Mouse (Mus musculus) embryonic facial prominence, embryonic 15.5 days (tissue): Measurements from ENCODE around the gene Brd1. TPM values are rescaled to one million over a fixed set of nuclear protein-coding genes. Genes with fewer than 3 reads are reported as not detected.

ENCODE experiments used
- ATAC-seq: fragments of 200-750 bp; cut with Nextera tagmentation; 2 replicates; pipeline ENCODE4 v1.8.0; 2017; ENCODE audit warnings: low read depth, moderate TSS enrichment; ENCODE audit not compliant: insufficient number of reproducible peaks, low FRiP score, low TSS enrichment
- H3K27ac ChIP-seq: fragments of 300-500 bp; sonication (generic); replicated peaks from 2 replicates; pipeline ENCODE4 v1.5.1; 2015; ENCODE audit warnings: mild to moderate bottlenecking, inconsistent platforms
- H3K27me3 ChIP-seq: fragments of 300-500 bp; sonication (generic); 2 replicates; pipeline ENCODE4 v1.6.1; 2015; ENCODE audit warnings: inconsistent platforms
- H3K36me3 ChIP-seq: fragments of 300-500 bp; sonication (generic); 2 replicates; pipeline ENCODE4 v1.6.1; 2015; ENCODE audit warnings: mild to moderate bottlenecking, inconsistent platforms
- H3K4me1 ChIP-seq: fragments of 300-500 bp; sonication (generic); 2 replicates; pipeline ENCODE4 v1.6.1; 2015; ENCODE audit warnings: inconsistent platforms
- H3K4me2 ChIP-seq: fragments of 300-500 bp; sonication (generic); replicated peaks from 2 replicates; pipeline ENCODE4 v1.6.1; 2015; ENCODE audit warnings: mild to moderate bottlenecking, inconsistent platforms
- H3K4me3 ChIP-seq: fragments of 300-500 bp; sonication (generic); replicated peaks from 2 replicates; pipeline ENCODE4 v1.5.1; 2015; ENCODE audit warnings: mild to moderate bottlenecking, inconsistent platforms
- H3K9ac ChIP-seq: fragments of 300-500 bp; sonication (generic); 2 replicates; pipeline ENCODE4 v1.6.1; 2015; ENCODE audit warnings: inconsistent platforms
- H3K9me3 ChIP-seq: fragments of 300-500 bp; sonication (generic); replicated peaks from 2 replicates; pipeline ENCODE4 v1.6.1; 2016; ENCODE audit warnings: inconsistent platforms
- WGBS: fragments of 180-500 bp; shearing (Covaris S2); methylation state at CpG from one replicate; pipeline ENCODE4 v1.1.7; 2015; 5-methylcytosine and 5-hydroxymethylcytosine counted together
- polyA plus RNA-seq: library from polyadenylated mRNA; unstranded; fragments of >200 nt; fragmentation: Nextera tagmentation; extraction: Ambion mirVana; gene quantifications from 2 replicates; pipeline ENCODE4 v1.2.1, GENCODE M21; 2015

The Brd1 gene
- polyA plus RNA-seq, 1 experiment from 2014 or later, result 21.3 TPM

DNA sequence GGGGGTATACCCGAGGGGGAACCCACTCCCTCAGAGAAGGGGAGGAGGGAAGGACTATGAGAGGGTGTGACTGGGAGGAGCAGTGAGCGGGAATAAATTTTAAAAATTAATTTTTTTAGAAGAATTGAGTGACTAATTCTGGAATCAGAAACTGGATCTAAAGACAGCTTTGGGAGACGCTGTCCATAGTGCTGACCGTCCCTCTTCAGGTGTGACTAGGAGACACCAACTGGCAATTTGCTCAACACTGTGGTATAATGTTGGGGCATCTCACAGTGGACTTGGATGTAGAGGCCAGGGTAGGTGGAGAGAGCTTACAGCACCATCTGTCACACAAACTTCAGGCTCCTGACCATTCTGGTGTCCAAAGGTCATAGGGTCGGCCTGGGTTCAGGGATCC, 82.0 kb downstream of the Brd1 start:
- no peaks in the 10 kb centered on the region for H3K9me3 ChIP-seq
- ATAC-seq, result no peak
- H3K4me1 ChIP-seq, result no peaks in the 10 kb centered on the region
- no peaks in the 10 kb centered on the region for H3K36me3 ChIP-seq
- 57% methylated on average over 5 of the region's 5 CpGs for WGBS
- H3K27ac ChIP-seq, result no peak overlapping the region
- H3K4me3 ChIP-seq, result no peak overlapping the region
- no peak overlapping the region for H3K4me2 ChIP-seq
- H3K9ac ChIP-seq, result no peak overlapping the region
- H3K27me3 ChIP-seq, result 0 out of 2 replicates have a peak, but pooled peaks cover 4% of the 10 kb centered on the region

GRCm38 (mm10) chr15:88651019-88651418, 83.0 kb downstream of the Brd1 start:
- no peak overlapping the region for H3K9ac ChIP-seq
- no peaks in the 10 kb centered on the region for H3K9me3 ChIP-seq
- 0 out of 2 replicates have a peak, but pooled peaks cover 4% of the 10 kb centered on the region for H3K27me3 ChIP-seq
- no peak overlapping the region for H3K4me3 ChIP-seq
- no peak overlapping the region for H3K27ac ChIP-seq
- no peaks in the 10 kb centered on the region for H3K4me1 ChIP-seq
- H3K36me3 ChIP-seq, result no peaks in the 10 kb centered on the region
- H3K4me2 ChIP-seq, result no peak overlapping the region
- no peak for ATAC-seq
- 22% methylated on average over 13 of the region's 13 CpGs for WGBS

Other genes with a start within 250 kb of the Brd1 start
- not detected in 2 replicates for gene Zdhhc25, start 133.9 kb downstream of the Brd1 start, polyA plus RNA-seq
- 12.2 and 12.3 TPM in 2 replicates for gene Zbed4, start 17.4 kb upstream of the Brd1 start, polyA plus RNA-seq
- 10.7 and 14.2 TPM in 2 replicates for gene Alg12, start 85.1 kb upstream of the Brd1 start, polyA plus RNA-seq
- 86.5 and 87.7 TPM in 2 replicates for gene Creld2, start 85.4 kb upstream of the Brd1 start, polyA plus RNA-seq
- gene Pim3, start 128.0 kb upstream of the Brd1 start, polyA plus RNA-seq, result 63.0 and 64.8 TPM in 2 replicates
- 0.05 TPM in 1 of 2 replicates, not detected in the other for gene Ttll8, start 220.2 kb upstream of the Brd1 start, polyA plus RNA-seq
- 0.29 TPM in 1 of 2 replicates, not detected in the other for gene Mlc1, start 244.8 kb upstream of the Brd1 start, polyA plus RNA-seq
- 0.13 and 0.26 TPM in 2 replicates for gene Mov10l1, start 248.7 kb upstream of the Brd1 start, polyA plus RNA-seq